Mouse (Mus musculus) adrenal gland, adult 8-10 months (tissue): ENCODE data around the gene Nsrp1. TPM values are rescaled to one million over a fixed set of nuclear protein-coding genes. Genes with fewer than 3 reads are reported as not detected.

Source experiments
- microRNA-seq, 2 experiments: library from miRNA; unstranded; fragments of <30 nt; microRNA quantifications; one replicate each; pipeline ENCODE4 v1.2.0; 2022
- total RNA-seq, 4 experiments: library from RNA; stranded (reverse); gene quantifications; 2 replicates each; pipeline ENCODE4 v1.2.4; 2022

The Nsrp1 gene
- total RNA-seq, 4 experiments from 2014 or later, result 15.6 to 25.9 (median 20.2) TPM

Small RNAs within 50 kb of the gene (microRNA-seq; reads per million reads assigned to microRNA genes)
- 1,152 to 1,714 reads per million in 2 experiments for gene Mir423

Other genes starting within 250 kb of the Nsrp1 start
- 10 to 100 TPM; 35.5 to 54.1 (median 45.7) TPM for gene Cpd, start 231.4 kb downstream of the Nsrp1 start, total RNA-seq
- gene Tmigd1, start 176.3 kb downstream of the Nsrp1 start, total RNA-seq, result under 1 TPM; 0.34 to 0.66 (median 0.60) TPM
- gene Blmh, start 153.6 kb downstream of the Nsrp1 start, total RNA-seq, result 10 to 100 TPM; 39.2 to 45.7 (median 42.8) TPM
- 10 to 100 TPM; 43.3 to 74.0 (median 65.5) TPM for gene Slc6a4, start 79.8 kb downstream of the Nsrp1 start, total RNA-seq
- under 1 TPM; 0.30 to 0.59 (median 0.32) TPM for gene Efcab5, start 110.5 kb upstream of the Nsrp1 start, total RNA-seq
- gene Ssh2, start 137.9 kb upstream of the Nsrp1 start, total RNA-seq, result 10 to 100 TPM; 14.8 to 23.1 (median 18.3) TPM